ENCODE assay signal across 19 mouse cellular contexts in the genomic region with DNA sequence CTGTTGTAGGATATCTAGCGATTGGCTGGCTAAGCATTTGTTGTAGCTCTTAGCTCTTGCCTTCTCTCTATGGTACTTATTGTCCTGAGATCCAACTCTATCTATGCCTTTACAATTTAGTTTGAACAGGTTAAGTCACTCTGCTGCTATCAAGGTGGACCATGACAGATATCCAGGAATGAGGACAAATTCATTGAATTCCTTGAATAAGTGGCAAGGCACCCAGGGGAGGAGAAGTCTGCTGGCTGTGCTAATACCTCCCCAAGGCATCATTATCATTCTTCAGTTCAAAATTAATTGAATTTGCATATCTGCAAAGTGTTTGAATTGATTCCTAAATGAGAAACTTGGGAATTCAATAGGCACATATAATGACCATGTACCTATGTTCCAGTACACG. TPM values are rescaled to one million over a fixed set of nuclear protein-coding genes. Genes with fewer than 3 reads are reported as not detected.
"Had no signal": no experiment of that assay in that cellular context is flagged by ENCODE, and none has a peak within 500 bp of the region (broad histone marks: within the 10 kb centered on the region; RNA-seq: fewer than 3 reads in every experiment).

No protein-coding gene starts in this region.

- H3K4me1 ChIP-seq: limb, embryonic 13.5 days had no signal

- H3K27ac ChIP-seq: layer of hippocampus, adult 2 months; limb, embryonic 13.5 days; liver, embryonic 14.5 days had no signal

- H3K36me3 ChIP-seq: limb, embryonic 13.5 days had no signal

- H3K9me3 ChIP-seq: limb, embryonic 13.5 days had no signal

- H3K4me2 ChIP-seq: limb, embryonic 13.5 days had no signal

- H3K9ac ChIP-seq: limb, embryonic 13.5 days; liver, embryonic 14.5 days had no signal

- H3K4me3 ChIP-seq: layer of hippocampus, adult 2 months; limb, embryonic 13.5 days had no signal

- DNase-seq: kidney, adult 18-20 months; kidney, postnatal 10 days; kidney, postnatal 4 days; lung, adult 18-20 months; thymus, adult 18-20 months; thymus, postnatal 14 days had no signal

- H3K27me3 ChIP-seq: limb, embryonic 13.5 days had no signal

RNA-seq across cellular contexts. Expression of gene 1700025F22Rik, which starts 12.3 kb away (rescaled TPM):
- total RNA-seq: layer of hippocampus, adult 2 months; layer of hippocampus, postnatal 10 days; left cerebral cortex, postnatal 36 days; liver, adult 2 months; megakaryocyte-erythroid progenitor cell, adult 5-6 weeks; monocyte, adult 5-6 weeks; neutrophil, adult 5-6 weeks had no signal
- polyA plus RNA-seq: intestine, embryonic 14.5 days; kidney, embryonic 14.5 days; limb, embryonic 13.5 days; liver, adult 2 months; liver, embryonic 14.5 days; lung, embryonic 16.5 days; stomach, embryonic 14.5 days had no signal

RNA-seq across cellular contexts. Expression of gene Ms4a13, which starts 19.1 kb away (rescaled TPM):
- total RNA-seq: layer of hippocampus, adult 2 months; layer of hippocampus, postnatal 10 days; left cerebral cortex, postnatal 36 days; liver, adult 2 months; megakaryocyte-erythroid progenitor cell, adult 5-6 weeks; monocyte, adult 5-6 weeks; neutrophil, adult 5-6 weeks had no signal
- polyA plus RNA-seq: intestine, embryonic 14.5 days; kidney, embryonic 14.5 days; limb, embryonic 13.5 days; liver, adult 2 months; liver, embryonic 14.5 days; lung, embryonic 16.5 days; stomach, embryonic 14.5 days had no signal

RNA-seq across cellular contexts. Expression of gene 1700017D01Rik, which starts 46.8 kb away (rescaled TPM):
- total RNA-seq: layer of hippocampus, adult 2 months; layer of hippocampus, postnatal 10 days; left cerebral cortex, postnatal 36 days; liver, adult 2 months; megakaryocyte-erythroid progenitor cell, adult 5-6 weeks; monocyte, adult 5-6 weeks; neutrophil, adult 5-6 weeks had no signal
- polyA plus RNA-seq: intestine, embryonic 14.5 days; kidney, embryonic 14.5 days; limb, embryonic 13.5 days; liver, adult 2 months; liver, embryonic 14.5 days; lung, embryonic 16.5 days; stomach, embryonic 14.5 days had no signal

RNA-seq across cellular contexts. Expression of gene Ms4a12, which starts 54.8 kb away (rescaled TPM):
- total RNA-seq: layer of hippocampus, adult 2 months; layer of hippocampus, postnatal 10 days; left cerebral cortex, postnatal 36 days; liver, adult 2 months; megakaryocyte-erythroid progenitor cell, adult 5-6 weeks; monocyte, adult 5-6 weeks; neutrophil, adult 5-6 weeks had no signal
- polyA plus RNA-seq: kidney, embryonic 14.5 days; limb, embryonic 13.5 days; liver, adult 2 months; liver, embryonic 14.5 days; lung, embryonic 16.5 days; stomach, embryonic 14.5 days had no signal
